Mouse (Mus musculus) E14TG2a.4 (cell line): Measurements from ENCODE around the gene Plcd4.
"Not testable (repeated sequence)": the region's sequence is repeated elsewhere in the genome, so short reads cannot be mapped to it uniquely, and the experiment has no call there.

Experiments
- CTCF ChIP-seq: conservative IDR thresholded peaks from 2 replicates; pipeline ENCODE4 v1.5.1; 2014; ENCODE audit warnings: low read length
- POU5F1 ChIP-seq: IDR thresholded peaks from 2 replicates; pipeline ENCODE4 v1.6.1; 2014; ENCODE audit warnings: low read length, borderline replicate concordance

DNA sequence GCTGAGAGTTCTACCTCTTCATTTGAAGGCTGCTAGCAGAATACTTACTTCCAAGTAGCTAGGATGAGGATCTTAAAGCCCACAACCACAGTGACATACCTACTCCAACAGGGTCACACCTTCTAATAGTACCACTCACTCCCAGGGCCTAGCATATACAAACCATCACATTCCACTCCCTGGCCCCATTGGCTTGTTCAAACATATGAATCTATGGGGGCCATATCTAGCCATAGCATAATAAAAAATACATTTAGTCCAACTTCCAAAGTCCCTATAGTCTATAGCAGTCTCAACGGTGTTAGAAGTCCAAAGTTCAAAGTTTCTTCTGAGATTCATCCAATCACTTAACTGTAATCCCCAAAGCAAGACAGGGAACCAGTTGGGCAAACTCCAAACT is 29.7 kb upstream of the Plcd4 start:
- TF ChIP-seq CTCF, POU5F1: not testable (repeated sequence)
